Mouse (Mus musculus) E14TG2a.4 (cell line): ENCODE measurements around the gene Dapk2.

Source experiments
- H3K27me3 ChIP-seq: 2 replicates; pipeline ENCODE4 v1.6.1; 2014; ENCODE audit warnings: low read length, control low read depth; ENCODE audit not compliant: insufficient read depth
- H3K36me3 ChIP-seq: 2 replicates; pipeline ENCODE4 v1.6.1; 2014; ENCODE audit warnings: low read length, control low read depth; ENCODE audit not compliant: insufficient read depth
- H3K4me1 ChIP-seq: replicated peaks from 2 replicates; pipeline ENCODE4 v1.6.1; 2014; ENCODE audit warnings: low read depth, low read length, control low read depth
- H3K4me3 ChIP-seq: replicated peaks from 2 replicates; pipeline ENCODE4 v1.5.1; 2014; ENCODE audit warnings: mild to moderate bottlenecking, low read length
- H3K9me3 ChIP-seq: 2 replicates; pipeline ENCODE4 v1.6.1; 2014; ENCODE audit warnings: low read length, control low read depth
- CTCF ChIP-seq: conservative IDR thresholded peaks from 2 replicates; pipeline ENCODE4 v1.5.1; 2014; ENCODE audit warnings: low read length
- NANOG ChIP-seq: IDR thresholded peaks from 2 replicates; pipeline ENCODE4 v1.6.1; 2014; ENCODE audit warnings: borderline replicate concordance, low read length, mixed read lengths
- POU5F1 ChIP-seq: IDR thresholded peaks from 2 replicates; pipeline ENCODE4 v1.6.1; 2014; ENCODE audit warnings: low read length, borderline replicate concordance

Gene Dapk2

GRCm38 (mm10) chr9:66249281-66249680 lies 91.3 kb downstream of the Dapk2 start:
- Histone ChIP-seq H3K27me3 (0 out of 2 replicates have a peak, but pooled peaks cover 5% of the 10 kb centered on the region), H3K4me1 (peaks cover 25% of the 10 kb centered on the region), H3K9me3 (no peaks in the 10 kb centered on the region), H3K36me3 (no peaks in the 10 kb centered on the region), H3K4me3 (no peak overlapping the region)
- TF ChIP-seq CTCF = no peak
- TF ChIP-seq POU5F1 = no peak
- TF ChIP-seq NANOG = no peak

- H3K36me3 ChIP-seq = no peaks in the 10 kb centered on the region
These were observed 93.2 kb downstream of the Dapk2 start for GRCm38 (mm10) chr9:66251159-66251691.

GRCm38 (mm10) chr9:66261741-66262140 lies 103.7 kb downstream of the Dapk2 start:
- no peaks in the 10 kb centered on the region for H3K9me3 ChIP-seq
- H3K4me3 ChIP-seq = no peak overlapping the region
- no peak for TF ChIP-seq NANOG
- TF ChIP-seq CTCF = no peak
- TF ChIP-seq POU5F1 = no peak
- no peaks in the 10 kb centered on the region for H3K36me3 ChIP-seq
- H3K27me3 ChIP-seq = 0 out of 2 replicates have a peak, but pooled peaks cover 5% of the 10 kb centered on the region
- H3K4me1 ChIP-seq = peaks cover 10% of the 10 kb centered on the region

More at GRCm38 (mm10) chr9:66251159-66251691, 93.2 kb downstream of the Dapk2 start:
- H3K4me3 ChIP-seq = no peak overlapping the region
- H3K9me3 ChIP-seq = no peaks in the 10 kb centered on the region
- H3K27me3 ChIP-seq = peaks cover 5% of the 10 kb centered on the region; the same call in 1 of the 2 replicates
- no peak for TF ChIP-seq NANOG
- no peak for TF ChIP-seq CTCF
- TF ChIP-seq POU5F1 = no peak
- H3K4me1 ChIP-seq = peaks cover 15% of the 10 kb centered on the region

GRCm38 (mm10) chr9:66263701-66264100 lies 105.7 kb downstream of the Dapk2 start:
- TF ChIP-seq CTCF (no peak), NANOG (no peak), POU5F1 (no peak)
- Histone ChIP-seq H3K27me3 (0 out of 2 replicates have a peak, but pooled peaks cover 5% of the 10 kb centered on the region), H3K9me3 (no peaks in the 10 kb centered on the region), H3K4me1 (peaks cover 10% of the 10 kb centered on the region), H3K36me3 (no peaks in the 10 kb centered on the region), H3K4me3 (no peak overlapping the region)

GRCm38 (mm10) chr9:66265645-66266044 lies 107.6 kb downstream of the Dapk2 start:
- H3K27me3 ChIP-seq = 0 out of 2 replicates have a peak, but pooled peaks cover 4% of the 10 kb centered on the region
- no peak overlapping the region for H3K4me3 ChIP-seq
- H3K36me3 ChIP-seq = no peaks in the 10 kb centered on the region
- H3K9me3 ChIP-seq = no peaks in the 10 kb centered on the region
- TF ChIP-seq POU5F1 (no peak), CTCF (no peak)
- peaks cover 10% of the 10 kb centered on the region for H3K4me1 ChIP-seq

GRCm38 (mm10) chr9:66266237-66267170 lies 108.5 kb downstream of the Dapk2 start:
- Histone ChIP-seq H3K4me1 (peaks cover 17% of the 10 kb centered on the region), H3K4me3 (no peak overlapping the region), H3K9me3 (no peaks in the 10 kb centered on the region), H3K27me3 (0 out of 2 replicates have a peak, but pooled peaks cover 2% of the 10 kb centered on the region), H3K36me3 (no peaks in the 10 kb centered on the region)
- no peak for TF ChIP-seq POU5F1
- no peak for TF ChIP-seq CTCF
- TF ChIP-seq NANOG = no peak

GRCm38 (mm10) chr9:66268804-66269203 lies 110.8 kb downstream of the Dapk2 start:
- no peak for TF ChIP-seq NANOG
- no peak for TF ChIP-seq POU5F1
- TF ChIP-seq CTCF = no peak
- Histone ChIP-seq H3K27me3 (0 out of 2 replicates have a peak, but pooled peaks cover 3% of the 10 kb centered on the region), H3K4me1 (peaks cover 36% of the 10 kb centered on the region), H3K36me3 (no peaks in the 10 kb centered on the region), H3K4me3 (no peak overlapping the region), H3K9me3 (no peaks in the 10 kb centered on the region)

GRCm38 (mm10) chr9:66270038-66270437 lies 112.0 kb downstream of the Dapk2 start:
- no peaks in the 10 kb centered on the region for H3K36me3 ChIP-seq
- H3K4me3 ChIP-seq = no peak overlapping the region
- no peaks in the 10 kb centered on the region for H3K9me3 ChIP-seq
- H3K27me3 ChIP-seq = peaks cover 3% of the 10 kb centered on the region; the same call in 1 of the 2 replicates
- H3K4me1 ChIP-seq = peaks cover 47% of the 10 kb centered on the region
- TF ChIP-seq POU5F1 (no peak), NANOG (no peak), CTCF (no peak)
